Mouse (Mus musculus): ENCODE measurements around the gene Clasrp. TPM values are rescaled to one million over a fixed set of nuclear protein-coding genes. Genes with fewer than 3 reads are reported as not detected.

Gene Clasrp
- polyA plus RNA-seq, 1 experiment: 240 TPM

- 95% methylated on average over 6 of the region's 6 CpGs for WGBS
- TF ChIP-seq CTCF (IDR thresholded peaks at IDR 0.05; ENCODE audit: borderline replicate concordance, control insufficient read depth, extremely low read depth, insufficient read depth, low read length, poor library complexity): no peak
- no peak for TF ChIP-seq POLR2A (IDR thresholded peaks at IDR 0.05; ENCODE audit: control insufficient read depth, extremely low read depth, insufficient read depth, low read length, poor library complexity)
- Histone ChIP-seq H3K4me1 (replicated peaks; ENCODE audit: control insufficient read depth, insufficient read depth, low read length) (peaks cover 27% of the 10 kb centered on the region), H3K27me3 (ENCODE audit: control insufficient read depth, insufficient read depth, low read length) (no peaks in the 10 kb centered on the region), H3K4me3 (ENCODE audit: control insufficient read depth, insufficient read depth, low read length) (no peak overlapping the region), H3K36me3 (ENCODE audit: control insufficient read depth, insufficient read depth, low read length) (peaks cover 4% of the 10 kb centered on the region; the same call in 1 of the 2 replicates), H3K27ac (ENCODE audit: control insufficient read depth, insufficient read depth, low read length) (no peak overlapping the region)
- no peak for DNase-seq
Observed at GRCm38 (mm10) chr7:19557982-19558900, 46.0 kb downstream of the Clasrp start.

GRCm38 (mm10) chr7:19557086-19557485, 47.2 kb downstream of the Clasrp start:
- no peak for DNase-seq
- no peaks in the 10 kb centered on the region for H3K27me3 ChIP-seq (ENCODE audit: control insufficient read depth, insufficient read depth, low read length)
- no peak overlapping the region for H3K4me3 ChIP-seq (ENCODE audit: control insufficient read depth, insufficient read depth, low read length)
- H3K36me3 ChIP-seq (ENCODE audit: control insufficient read depth, insufficient read depth, low read length): peaks cover 4% of the 10 kb centered on the region; the same call in 1 of the 2 replicates
- 95% methylated on average over 2 of the region's 2 CpGs for WGBS
- no peak overlapping the region for H3K27ac ChIP-seq (ENCODE audit: control insufficient read depth, insufficient read depth, low read length)
- peaks cover 21% of the 10 kb centered on the region for H3K4me1 ChIP-seq (replicated peaks; ENCODE audit: control insufficient read depth, insufficient read depth, low read length)
- TF ChIP-seq POLR2A (IDR thresholded peaks at IDR 0.05; ENCODE audit: control insufficient read depth, extremely low read depth, insufficient read depth, low read length, poor library complexity) (no peak), CTCF (IDR thresholded peaks at IDR 0.05; ENCODE audit: borderline replicate concordance, control insufficient read depth, extremely low read depth, insufficient read depth, low read length, poor library complexity) (no peak)

- TF ChIP-seq POLR2A (IDR thresholded peaks at IDR 0.05; ENCODE audit: control insufficient read depth, extremely low read depth, insufficient read depth, low read length, poor library complexity) (no peak), CTCF (IDR thresholded peaks at IDR 0.05; ENCODE audit: borderline replicate concordance, control insufficient read depth, extremely low read depth, insufficient read depth, low read length, poor library complexity) (no peak)
- no peak for DNase-seq
- Histone ChIP-seq H3K36me3 (ENCODE audit: control insufficient read depth, insufficient read depth, low read length) (peaks cover 4% of the 10 kb centered on the region; the same call in 1 of the 2 replicates), H3K4me3 (ENCODE audit: control insufficient read depth, insufficient read depth, low read length) (no peak overlapping the region), H3K27me3 (ENCODE audit: control insufficient read depth, insufficient read depth, low read length) (no peaks in the 10 kb centered on the region), H3K4me1 (replicated peaks; ENCODE audit: control insufficient read depth, insufficient read depth, low read length) (peaks cover 8% of the 10 kb centered on the region), H3K27ac (ENCODE audit: control insufficient read depth, insufficient read depth, low read length) (no peak overlapping the region)
- 96% methylated on average over 1 of the region's 1 CpGs for WGBS
Observed at GRCm38 (mm10) chr7:19554168-19554567, 50.1 kb downstream of the Clasrp start.

GRCm38 (mm10) chr7:19552443-19552842, 51.8 kb downstream of the Clasrp start:
- 36% methylated on average over 2 of the region's 2 CpGs for WGBS
- Histone ChIP-seq H3K4me3 (ENCODE audit: control insufficient read depth, insufficient read depth, low read length) (no peak overlapping the region), H3K27ac (ENCODE audit: control insufficient read depth, insufficient read depth, low read length) (no peak overlapping the region), H3K27me3 (ENCODE audit: control insufficient read depth, insufficient read depth, low read length) (no peaks in the 10 kb centered on the region), H3K36me3 (ENCODE audit: control insufficient read depth, insufficient read depth, low read length) (peaks cover 4% of the 10 kb centered on the region; the same call in 1 of the 2 replicates), H3K4me1 (replicated peaks; ENCODE audit: control insufficient read depth, insufficient read depth, low read length) (peaks cover 15% of the 10 kb centered on the region)
- TF ChIP-seq CTCF (IDR thresholded peaks at IDR 0.05; ENCODE audit: borderline replicate concordance, control insufficient read depth, extremely low read depth, insufficient read depth, low read length, poor library complexity): no peak
- TF ChIP-seq POLR2A (IDR thresholded peaks at IDR 0.05; ENCODE audit: control insufficient read depth, extremely low read depth, insufficient read depth, low read length, poor library complexity): no peak
- DNase-seq: no peak

DNA sequence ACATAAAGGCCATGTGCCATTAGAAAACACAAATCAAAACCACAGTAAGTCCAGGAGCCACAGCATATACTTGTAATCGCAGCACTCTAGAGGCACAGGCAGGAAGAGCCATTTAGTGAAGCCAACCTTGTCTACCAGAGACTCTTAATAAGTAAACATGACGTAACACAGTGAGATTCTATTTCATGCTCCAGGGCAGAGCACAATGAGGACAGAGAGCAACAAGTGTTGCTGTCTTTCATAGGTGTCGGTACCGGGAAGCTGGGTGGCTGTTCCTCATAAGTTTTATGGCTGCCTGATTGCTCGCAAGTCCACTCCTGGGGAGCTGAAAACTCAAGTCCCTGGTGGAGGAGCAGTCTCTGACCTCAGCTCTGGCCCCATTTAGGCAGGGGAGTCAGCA, 52.7 kb downstream of the Clasrp start:
- 95% methylated on average over 5 of the region's 5 CpGs for WGBS
- Histone ChIP-seq H3K27me3 (ENCODE audit: control insufficient read depth, insufficient read depth, low read length) (no peaks in the 10 kb centered on the region), H3K36me3 (ENCODE audit: control insufficient read depth, insufficient read depth, low read length) (peaks cover 4% of the 10 kb centered on the region; the same call in 1 of the 2 replicates), H3K4me3 (ENCODE audit: control insufficient read depth, insufficient read depth, low read length) (no peak overlapping the region), H3K4me1 (replicated peaks; ENCODE audit: control insufficient read depth, insufficient read depth, low read length) (peaks cover 22% of the 10 kb centered on the region), H3K27ac (ENCODE audit: control insufficient read depth, insufficient read depth, low read length) (no peak overlapping the region)
- no peak for DNase-seq
- TF ChIP-seq CTCF (IDR thresholded peaks at IDR 0.05; ENCODE audit: borderline replicate concordance, control insufficient read depth, extremely low read depth, insufficient read depth, low read length, poor library complexity) (no peak), POLR2A (IDR thresholded peaks at IDR 0.05; ENCODE audit: control insufficient read depth, extremely low read depth, insufficient read depth, low read length, poor library complexity) (no peak)

DNA sequence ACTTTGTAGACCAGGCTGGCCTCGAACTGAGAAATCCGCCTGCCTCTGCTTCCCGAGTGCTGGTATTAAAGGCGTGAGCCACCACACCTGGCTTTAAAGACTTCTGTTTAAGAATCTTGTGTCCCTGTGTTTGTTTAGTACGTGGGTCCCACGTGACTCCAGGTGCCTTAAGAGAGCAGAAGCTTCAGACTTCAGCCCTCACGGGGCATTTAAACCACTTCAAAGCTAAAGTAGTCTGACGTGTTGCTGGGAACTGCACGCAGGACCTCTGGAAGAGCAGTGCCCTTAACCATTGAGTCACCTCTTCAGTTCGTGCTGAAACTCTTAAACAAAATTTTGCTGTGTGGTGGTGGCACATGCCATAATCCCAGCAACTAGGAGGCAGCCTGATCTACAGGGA, 54.9 kb downstream of the Clasrp start:
- Histone ChIP-seq H3K4me3 (ENCODE audit: control insufficient read depth, insufficient read depth, low read length) (no peak overlapping the region), H3K4me1 (replicated peaks; ENCODE audit: control insufficient read depth, insufficient read depth, low read length) (peaks cover 37% of the 10 kb centered on the region), H3K27ac (ENCODE audit: control insufficient read depth, insufficient read depth, low read length) (no peak overlapping the region), H3K36me3 (ENCODE audit: control insufficient read depth, insufficient read depth, low read length) (peaks cover 4% of the 10 kb centered on the region; the same call in 1 of the 2 replicates), H3K27me3 (ENCODE audit: control insufficient read depth, insufficient read depth, low read length) (no peaks in the 10 kb centered on the region)
- TF ChIP-seq CTCF (IDR thresholded peaks at IDR 0.05; ENCODE audit: borderline replicate concordance, control insufficient read depth, extremely low read depth, insufficient read depth, low read length, poor library complexity) (no peak), POLR2A (IDR thresholded peaks at IDR 0.05; ENCODE audit: control insufficient read depth, extremely low read depth, insufficient read depth, low read length, poor library complexity) (no peak)
- DNase-seq: no peak
- 45% methylated on average over 10 of the region's 10 CpGs for WGBS
